Mouse (Mus musculus) CH12.LX (cell line): ENCODE measurements around the gene Sowahc. TPM values are rescaled to one million over a fixed set of nuclear protein-coding genes. Genes with fewer than 3 reads are reported as not detected.

Experiments
- DNase-seq: peaks from one replicate; pipeline ENCODE4 v3.0.0-alpha.2; 2013; ENCODE audit errors: extremely low read depth
- H3K27ac ChIP-seq: 2 replicates; pipeline ENCODE4 v1.5.1; 2012; ENCODE audit warnings: low read depth, mild to moderate bottlenecking, control low read depth, moderate library complexity; ENCODE audit not compliant: insufficient read depth
- H3K27me3 ChIP-seq: replicated peaks from 2 replicates; pipeline ENCODE3; 2012; ENCODE audit warnings: inconsistent platforms
- H3K36me3 ChIP-seq, 2 experiments: replicated peaks in 1 of 2; 2 replicates each; pipeline versions ENCODE3 to v1.6.1; 2012; ENCODE audit warnings: inconsistent platforms in 1 of 2, low read length in 1 of 2, mild to moderate bottlenecking in 1 of 2, mixed read lengths in 1 of 2, moderate library complexity in 1 of 2; ENCODE audit not compliant: control insufficient read depth in 1 of 2, insufficient read depth in 1 of 2
- H3K4me1 ChIP-seq, 2 experiments: 2 replicates each; pipeline ENCODE4 v1.6.1; 2012; ENCODE audit warnings: inconsistent platforms in 1 of 2, moderate library complexity in 1 of 2; ENCODE audit not compliant: insufficient read depth in 2 of 2, control insufficient read depth in 1 of 2
- H3K4me2 ChIP-seq: 2 replicates; pipeline ENCODE4 v1.6.1; 2012; ENCODE audit warnings: low read depth, mild to moderate bottlenecking, control low read depth; ENCODE audit not compliant: poor library complexity, insufficient read depth, severe bottlenecking
- H3K4me3 ChIP-seq, 3 experiments: fragments of 150-350 bp in 1 of 3; sonication (generic) in 1 of 3; replicated peaks in 1 of 3; 2 replicates each; pipeline versions ENCODE3 to v1.5.1; 2011 to 2012; ENCODE audit warnings: low read depth in 2 of 3, low read length in 2 of 3, mild to moderate bottlenecking in 2 of 3, moderate library complexity in 2 of 3, control low read depth in 1 of 3, improper control_type of control experiment in 1 of 3, inconsistent platforms in 1 of 3, mixed read lengths in 1 of 3; ENCODE audit not compliant: poor library complexity in 1 of 3
- H3K79me2 ChIP-seq: replicated peaks from 2 replicates; pipeline ENCODE4 v1.6.1; 2012; ENCODE audit warnings: mild to moderate bottlenecking, moderate library complexity; ENCODE audit not compliant: control insufficient read depth, poor library complexity, insufficient read depth, severe bottlenecking; ENCODE audit errors: extremely low read depth
- H3K9ac ChIP-seq: 2 replicates; pipeline ENCODE4 v1.6.1; 2012; ENCODE audit warnings: low read depth, mild to moderate bottlenecking, control low read depth, moderate library complexity; ENCODE audit not compliant: insufficient read depth
- H3K9me3 ChIP-seq: replicated peaks from 2 replicates; pipeline ENCODE3; 2012; ENCODE audit warnings: low read length, inconsistent platforms, mixed read lengths
- BHLHE40 ChIP-seq: IDR thresholded peaks from 2 replicates; pipeline ENCODE4 v1.6.1; 2011; ENCODE audit warnings: mild to moderate bottlenecking, low read depth, low read length, improper control_type of control experiment
- CHD1 ChIP-seq: IDR thresholded peaks from 2 replicates; pipeline ENCODE4 v1.6.1; 2012; ENCODE audit warnings: low read depth, low read length, improper control_type of control experiment, inconsistent platforms
- E2F4 ChIP-seq: IDR thresholded peaks from 2 replicates; pipeline ENCODE4 v1.6.1; 2011; ENCODE audit warnings: low read depth, low read length, improper control_type of control experiment; ENCODE audit not compliant: insufficient replicate concordance
- EP300 ChIP-seq: IDR thresholded peaks from 2 replicates; pipeline ENCODE4 v1.6.1; 2011; ENCODE audit warnings: low read length, improper control_type of control experiment
- HCFC1 ChIP-seq: IDR thresholded peaks from 2 replicates; pipeline ENCODE4 v1.6.1; 2012; ENCODE audit warnings: low read depth, mild to moderate bottlenecking, inconsistent platforms, low read length, improper control_type of control experiment
- IRF4 ChIP-seq: IDR thresholded peaks from 2 replicates; pipeline ENCODE4 v1.6.1; 2014; ENCODE audit warnings: low read depth, mild to moderate bottlenecking, inconsistent platforms, low read length, improper control_type of control experiment
- JUN ChIP-seq: IDR thresholded peaks from 2 replicates; pipeline ENCODE4 v1.6.1; 2011; ENCODE audit warnings: low read depth, mild to moderate bottlenecking, low read length, improper control_type of control experiment, moderate library complexity; ENCODE audit not compliant: insufficient read depth
- JUND ChIP-seq: conservative IDR thresholded peaks from 2 replicates; pipeline ENCODE4 v1.6.1; 2011; ENCODE audit warnings: low read depth, low read length, improper control_type of control experiment
- MAFK ChIP-seq: IDR thresholded peaks from 2 replicates; pipeline ENCODE4 v1.6.1; 2011; ENCODE audit warnings: low read length, improper control_type of control experiment; ENCODE audit not compliant: insufficient replicate concordance
- MAX ChIP-seq: IDR thresholded peaks from 2 replicates; pipeline ENCODE4 v1.6.1; 2011; ENCODE audit warnings: low read length, improper control_type of control experiment
- MEF2A ChIP-seq: IDR thresholded peaks from 2 replicates; pipeline ENCODE4 v1.6.1; 2014; ENCODE audit warnings: low read depth, mild to moderate bottlenecking, inconsistent platforms, low read length, improper control_type of control experiment, borderline replicate concordance
- MXI1 ChIP-seq: IDR thresholded peaks from 2 replicates; pipeline ENCODE4 v1.6.1; 2011; ENCODE audit warnings: mild to moderate bottlenecking, low read depth, low read length, improper control_type of control experiment
- MYC ChIP-seq: IDR thresholded peaks from 2 replicates; pipeline ENCODE4 v1.6.1; 2011; ENCODE audit warnings: low read depth, mild to moderate bottlenecking, improper control_type of control experiment, low read length
- NELFE ChIP-seq: IDR thresholded peaks from 2 replicates; pipeline ENCODE4 v1.6.1; 2011; ENCODE audit warnings: low read depth, low read length, improper control_type of control experiment
- NRF1 ChIP-seq: IDR thresholded peaks from 2 replicates; pipeline ENCODE4 v1.6.1; 2014; ENCODE audit warnings: low read depth, mild to moderate bottlenecking, inconsistent platforms, low read length, improper control_type of control experiment, moderate library complexity
- PAX5 ChIP-seq: IDR thresholded peaks from 2 replicates; pipeline ENCODE4 v1.6.1; 2012; ENCODE audit warnings: low read length, inconsistent platforms, mixed read lengths
- POLR2A ChIP-seq: IDR thresholded peaks from 2 replicates; pipeline ENCODE4 v1.6.1; 2011; ENCODE audit warnings: low read depth, mild to moderate bottlenecking, improper control_type of control experiment, low read length
- RAD21 ChIP-seq: IDR thresholded peaks from 2 replicates; pipeline ENCODE4 v1.6.1; 2011; ENCODE audit warnings: low read depth, mild to moderate bottlenecking, low read length, improper control_type of control experiment, moderate library complexity
- TBP ChIP-seq: conservative IDR thresholded peaks from 2 replicates; pipeline ENCODE4 v1.6.1; 2011; ENCODE audit warnings: low read depth, low read length, improper control_type of control experiment
- TCF12 ChIP-seq: IDR thresholded peaks from 2 replicates; pipeline ENCODE4 v1.6.1; 2014; ENCODE audit warnings: low read depth, mild to moderate bottlenecking, inconsistent platforms, low read length, improper control_type of control experiment
- UBTF ChIP-seq: IDR thresholded peaks from 2 replicates; pipeline ENCODE4 v1.6.1; 2012; ENCODE audit warnings: low read depth, mild to moderate bottlenecking, inconsistent platforms, low read length, improper control_type of control experiment, moderate library complexity
- USF1 ChIP-seq: IDR thresholded peaks from 2 replicates; pipeline ENCODE4 v1.6.1; 2014; ENCODE audit warnings: low read depth, mild to moderate bottlenecking, inconsistent platforms, low read length, improper control_type of control experiment
- ZC3H11A ChIP-seq: IDR thresholded peaks from 2 replicates; pipeline ENCODE4 v1.6.1; 2012; ENCODE audit warnings: low read depth, mild to moderate bottlenecking, inconsistent platforms, low read length, improper control_type of control experiment
- ZNF384 ChIP-seq: IDR thresholded peaks from 2 replicates; pipeline ENCODE4 v1.6.1; 2012; ENCODE audit warnings: low read depth, low read length, improper control_type of control experiment, inconsistent platforms
- dilution Hi-C: fragments of 300-500 bp; cut with MboI; formaldehyde crosslinking; loops from 2 replicates; pipeline ENCODE4 v1.14.3; 2020; ENCODE audit warnings: low sequenced_read_pairs; ENCODE audit not compliant: extremely low pct_unique_long_range_greater_than_20kb, extremely low pct_ligation_motif_present
- in situ Hi-C: fragments of 300-500 bp; cut with MboI; formaldehyde crosslinking; loops from 3 replicates; pipeline ENCODE4 v1.14.3; 2019; ENCODE audit warnings: low sequenced_read_pairs, low pct_ligation_motif_present, low pct_unique_long_range_greater_than_20kb, mixed read lengths
- polyA plus RNA-seq: library from polyadenylated mRNA; unstranded; fragments of >175 nt; gene quantifications from 2 replicates; pipeline ENCODE4 v1.2.1, GENCODE M21; 2012; ENCODE audit warnings: low read depth; ENCODE audit not compliant: insufficient read length
- total RNA-seq, 2 experiments: library from RNA; depleted of rRNA; stranded (reverse); fragments of 300-350 nt in 1 of 2; fragments of >200 nt in 1 of 2; gene quantifications; 2 replicates each; pipeline ENCODE4 v1.2.3; 2012 to 2014

Sowahc gene
- total and polyA plus RNA-seq, 3 experiments: 19.9 to 50.0 (median 25.9) TPM

GRCm38 (mm10) chr10:59229205-59229820 is 7.6 kb downstream of the Sowahc start:
- dilution Hi-C loops: no loop called here

GRCm38 (mm10) chr10:59235227-59235626 is 13.5 kb downstream of the Sowahc start:
- peaks cover 0 to 3% of the 10 kb centered on the region in 2 experiments for H3K36me3 ChIP-seq
- DNase-seq: no peak
- H3K9ac ChIP-seq: peak overlapping the region; percentile 52
- TF ChIP-seq HCFC1 (no peak), E2F4 (no peak), ZNF384 (no peak), CHD1 (no peak), POLR2A (no peak), RAD21 (no peak), NELFE (no peak)
- no peaks in the 10 kb centered on the region for H3K79me2 ChIP-seq
- dilution Hi-C loops (no loop called here), in situ Hi-C loops (no loop called here)
- no peaks in the 10 kb centered on the region for H3K27me3 ChIP-seq
- H3K9me3 ChIP-seq: peaks cover 9% of the 10 kb centered on the region
- peak overlapping the region; percentile 97 for H3K27ac ChIP-seq
- no peak overlapping the region for H3K4me3 ChIP-seq
- peaks cover 26 to 56% of the 10 kb centered on the region in 2 experiments for H3K4me1 ChIP-seq
- peak overlapping the region; percentile 90; the same call in 1 of the 2 replicates for H3K4me2 ChIP-seq

More at GRCm38 (mm10) chr10:59229205-59229820, 7.6 kb downstream of the Sowahc start:
- H3K36me3 ChIP-seq: peaks cover 5 to 18% of the 10 kb centered on the region in 2 experiments
- H3K27me3 ChIP-seq: no peaks in the 10 kb centered on the region
- no peak for DNase-seq
- peaks cover 19% of the 10 kb centered on the region for H3K79me2 ChIP-seq
- H3K4me2 ChIP-seq: no peak overlapping the region
- peaks cover 14 to 51% of the 10 kb centered on the region in 2 experiments for H3K4me1 ChIP-seq
- no peak overlapping the region for H3K27ac ChIP-seq
- in situ Hi-C loops: loop anchor here (10.0 kb wide), 1 partner anchor 55 kb away; no protein-coding TSS in a partner anchor
- peaks cover 1% of the 10 kb centered on the region for H3K9me3 ChIP-seq
- H3K4me3 ChIP-seq: no peak overlapping the region
- no peak for TF ChIP-seq NRF1
- 0 out of 2 replicates have a peak, but pooled peaks have one; percentile 32 for TF ChIP-seq MAFK
- H3K9ac ChIP-seq: no peak overlapping the region

- peaks cover 26 to 55% of the 10 kb centered on the region in 2 experiments for H3K4me1 ChIP-seq
- peak; percentile 66 for DNase-seq
- dilution Hi-C loops: no loop called here
- H3K36me3 ChIP-seq: no peaks in the 10 kb centered on the region
- peak overlapping the region in 1 of 3 experiments; percentile 7 for H3K4me3 ChIP-seq
- in situ Hi-C loops: no loop called here
- H3K79me2 ChIP-seq: no peaks in the 10 kb centered on the region
- H3K9me3 ChIP-seq: peaks cover 9% of the 10 kb centered on the region
- H3K4me2 ChIP-seq: peak overlapping the region; percentile 90
- peak overlapping the region; percentile 85 for H3K9ac ChIP-seq
- no peaks in the 10 kb centered on the region for H3K27me3 ChIP-seq
- peak overlapping the region; percentile 97 for H3K27ac ChIP-seq
- peak; percentile 79; the same call in 1 of the 2 replicates for TF ChIP-seq MAX
- TF ChIP-seq UBTF: no peak
- no peak for TF ChIP-seq ZC3H11A
- peak; percentile 64; the same call in 1 of the 2 replicates for TF ChIP-seq TBP
- TF ChIP-seq MYC: peak; percentile 92
- TF ChIP-seq NELFE: 0 out of 2 replicates have a peak, but pooled peaks have one; percentile 7
- TF ChIP-seq JUN: no peak
- TF ChIP-seq TCF12: no peak
- TF ChIP-seq MXI1: peak; percentile 33; the same call in 1 of the 2 replicates
- no peak for TF ChIP-seq POLR2A
- peak; percentile 65 for TF ChIP-seq JUND
- TF ChIP-seq MEF2A: peak; percentile 44; the same call in 1 of the 2 replicates
- no peak for TF ChIP-seq USF1
- no peak for TF ChIP-seq PAX5
- TF ChIP-seq EP300: peak; percentile 57; the same call in 1 of the 2 replicates
- peak; percentile 53; the same call in 1 of the 2 replicates for TF ChIP-seq IRF4
- peak; percentile 83 for TF ChIP-seq BHLHE40
Observed at GRCm38 (mm10) chr10:59235847-59236246, 14.1 kb downstream of the Sowahc start.
